Mouse (Mus musculus): Measurements from ENCODE around the gene Cpa4.

Cpa4 gene

DNA sequence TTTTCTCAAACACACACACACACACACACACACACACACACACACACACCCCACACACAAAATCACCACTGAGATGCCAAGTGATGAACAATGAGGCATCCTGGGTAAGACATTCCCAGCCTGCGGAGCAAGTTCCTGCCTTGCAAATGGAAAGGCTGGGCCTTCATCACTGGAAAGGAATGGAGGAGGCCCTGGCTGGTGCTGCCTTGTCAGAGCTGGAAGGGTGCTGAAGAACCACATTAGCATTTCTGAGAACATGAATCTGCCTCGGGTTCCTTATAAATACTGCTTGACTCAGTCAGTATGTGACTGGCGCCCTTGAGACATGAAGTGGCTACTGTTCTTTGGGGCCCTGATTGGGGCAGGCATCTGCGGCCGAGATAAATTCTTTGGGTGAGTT is at the start of gene Cpa4:
TSS of gene Cpa4 (plus strand) at position 301 of the 400 bp plus-strand sequence.
- DNase-seq (ENCODE audit: low spot score in 2 of 2) = no peak

DNA sequence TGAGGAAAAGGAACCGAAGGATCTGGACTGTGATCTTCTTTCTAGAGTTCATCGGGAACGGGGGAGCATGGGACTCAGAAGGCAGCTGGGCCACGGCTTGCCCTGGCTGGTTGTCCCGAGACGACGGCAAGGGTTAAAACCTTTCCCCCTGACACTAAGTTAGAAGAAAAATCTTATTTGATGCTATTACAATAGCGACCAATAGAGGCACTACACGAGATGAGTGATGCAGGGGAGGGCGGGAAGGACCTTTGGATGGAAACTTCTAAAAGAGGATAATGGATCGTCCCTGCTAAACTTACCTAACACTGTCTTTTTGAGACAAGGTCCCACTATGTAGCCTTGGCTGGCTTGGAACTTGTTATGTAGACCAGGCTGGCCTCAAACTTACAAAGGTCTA is 47.8 kb upstream of the Cpa4 start:
- DNase-seq (ENCODE audit: low spot score in 2 of 2) = no peak

DNA sequence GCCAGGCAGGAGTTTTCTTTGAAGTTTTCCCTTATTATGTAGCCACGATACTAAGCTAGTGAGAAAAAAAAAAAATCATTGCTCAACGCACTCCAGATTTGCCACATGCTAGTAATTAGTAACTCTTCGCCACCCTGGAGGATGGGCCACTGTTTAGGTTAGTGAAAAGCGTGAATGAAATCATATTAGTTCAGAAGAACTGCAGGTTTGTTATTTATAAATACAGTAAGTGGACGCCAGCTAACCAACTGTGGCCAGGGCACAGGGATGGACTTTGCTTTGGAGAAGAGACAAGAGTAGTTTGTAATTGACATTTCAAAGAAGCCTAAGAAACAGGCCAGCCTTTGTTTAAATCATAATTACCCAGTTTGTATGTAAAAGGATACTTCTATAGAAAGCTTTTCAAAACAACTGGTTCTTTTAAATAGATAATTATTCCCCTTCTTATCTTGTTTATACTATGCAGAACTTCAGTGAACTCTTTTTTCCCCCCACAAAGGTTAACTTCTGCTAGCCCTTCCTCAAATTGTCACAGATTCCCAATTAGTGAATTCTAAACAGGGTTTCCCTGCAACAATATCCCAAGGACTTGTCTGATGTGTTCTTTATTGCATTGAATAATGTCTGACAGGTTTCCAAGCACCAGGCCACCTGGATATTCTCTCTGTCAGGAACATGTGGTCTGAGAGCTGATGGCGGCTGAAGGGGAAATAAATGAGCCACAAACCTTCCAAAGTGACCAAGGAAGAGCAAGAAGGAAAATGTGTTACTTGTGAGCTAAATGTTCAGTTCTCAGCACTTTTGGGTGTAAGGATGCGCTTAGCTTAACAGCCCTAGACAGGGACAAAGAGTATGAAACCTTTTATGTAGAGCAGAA is 42.5 kb upstream of the Cpa4 start:
- DNase-seq (ENCODE audit: low spot score in 2 of 2) = no peak

DNA sequence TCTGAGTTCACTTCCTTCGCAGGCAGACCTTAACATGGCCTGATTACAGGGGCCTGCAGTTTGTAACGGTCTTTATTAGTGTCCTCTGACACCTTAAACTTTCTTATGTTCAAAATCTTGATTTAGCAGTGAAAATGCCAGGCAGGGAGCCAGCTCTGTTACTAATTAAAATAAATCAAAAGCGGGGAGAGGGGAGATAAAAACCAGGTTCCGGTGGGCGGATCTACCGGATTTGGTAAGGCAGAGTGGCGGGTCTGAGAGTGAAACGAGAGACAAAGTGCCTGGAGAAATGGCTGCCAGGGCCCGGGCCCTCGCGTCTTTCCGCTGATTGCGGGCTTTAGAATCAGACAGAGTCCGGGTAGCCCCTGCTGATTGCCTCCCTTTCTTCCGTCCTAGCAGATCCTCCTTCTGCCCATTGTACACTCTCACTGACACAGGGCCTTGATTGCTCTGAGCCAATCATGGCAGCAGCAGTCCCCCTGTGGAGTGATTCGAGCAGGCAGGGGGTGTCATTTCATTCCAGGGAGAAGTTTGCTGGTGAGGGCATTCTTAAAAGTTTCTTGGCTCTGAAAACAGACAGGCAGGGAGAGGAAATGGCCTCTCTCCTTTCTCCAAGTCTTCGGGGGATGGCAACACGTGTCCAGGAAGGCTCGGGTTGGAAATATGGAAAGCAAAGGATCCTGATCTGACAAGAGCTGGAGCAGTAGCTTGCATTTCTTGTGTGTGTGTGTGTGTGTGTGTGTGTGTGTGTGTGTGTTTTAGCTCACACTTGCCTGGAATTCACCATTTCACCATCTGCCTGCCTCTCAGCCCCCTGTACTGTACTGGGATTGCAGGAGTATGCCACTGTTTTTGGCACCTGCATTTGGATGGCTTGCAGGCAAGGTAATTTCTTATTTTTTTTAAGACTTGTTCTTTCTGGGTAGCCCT is 41.3 kb upstream of the Cpa4 start:
- DNase-seq (ENCODE audit: low spot score in 2 of 2) = no peak

DNA sequence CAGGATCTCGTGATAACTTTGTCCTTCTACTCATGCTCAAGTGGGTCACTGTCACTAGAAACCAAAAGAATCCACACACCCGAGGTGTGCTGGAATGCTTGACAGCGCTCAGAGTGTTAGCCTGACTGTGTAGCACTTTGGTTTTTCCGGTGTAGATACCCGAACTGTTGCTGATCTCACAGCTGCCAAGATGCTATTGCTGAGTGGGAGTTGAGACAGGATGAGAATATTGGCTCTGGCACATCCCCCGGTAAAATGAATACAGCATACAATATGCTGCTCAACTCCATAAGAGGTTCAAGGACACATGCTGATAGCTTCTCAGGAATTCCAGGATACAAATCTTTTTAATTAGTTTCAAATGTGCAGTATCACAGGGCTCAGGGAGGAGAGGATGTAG is 39.4 kb upstream of the Cpa4 start:
- DNase-seq (ENCODE audit: low spot score in 2 of 2) = no peak

DNA sequence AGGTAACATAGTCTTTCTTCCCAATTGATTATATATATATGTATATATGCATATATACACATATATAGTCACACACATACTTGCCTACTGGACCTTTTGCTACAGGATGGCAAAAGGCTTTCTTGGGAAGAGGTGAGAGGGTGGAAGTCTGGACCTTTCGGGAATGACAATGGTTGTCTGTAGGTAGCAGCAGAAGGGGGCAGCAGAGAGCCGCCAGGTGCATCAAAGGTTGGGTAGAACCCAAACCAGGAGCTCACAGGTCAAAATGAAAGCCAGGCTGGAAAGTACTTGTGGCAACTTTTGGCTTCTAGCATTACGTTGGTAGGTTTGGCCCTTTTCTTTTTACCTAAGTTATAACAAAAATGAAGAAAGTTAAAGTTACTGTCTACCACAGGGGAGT is 32.8 kb upstream of the Cpa4 start:
- DNase-seq (ENCODE audit: low spot score in 2 of 2) = no peak

DNA sequence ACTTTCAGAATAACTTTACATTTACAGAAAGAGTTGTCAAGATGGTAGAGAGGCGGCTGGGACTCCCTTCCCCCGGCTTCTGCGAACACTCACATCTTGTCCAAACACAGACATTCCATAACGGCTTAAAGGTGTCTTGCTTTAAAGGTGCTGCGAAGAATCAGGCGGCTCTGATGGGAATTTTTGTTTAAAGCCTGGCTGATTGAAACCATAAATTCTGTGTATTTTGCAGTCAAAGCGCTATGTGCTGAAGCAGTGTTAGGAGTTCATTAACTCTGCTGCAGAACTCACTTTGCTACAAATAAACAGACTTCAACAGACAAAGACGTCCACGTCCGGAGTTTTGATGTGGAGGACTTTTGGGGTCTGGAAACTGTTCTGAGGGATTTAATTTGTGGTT is 29.9 kb upstream of the Cpa4 start:
- no peak for DNase-seq (ENCODE audit: low spot score in 2 of 2)

DNA sequence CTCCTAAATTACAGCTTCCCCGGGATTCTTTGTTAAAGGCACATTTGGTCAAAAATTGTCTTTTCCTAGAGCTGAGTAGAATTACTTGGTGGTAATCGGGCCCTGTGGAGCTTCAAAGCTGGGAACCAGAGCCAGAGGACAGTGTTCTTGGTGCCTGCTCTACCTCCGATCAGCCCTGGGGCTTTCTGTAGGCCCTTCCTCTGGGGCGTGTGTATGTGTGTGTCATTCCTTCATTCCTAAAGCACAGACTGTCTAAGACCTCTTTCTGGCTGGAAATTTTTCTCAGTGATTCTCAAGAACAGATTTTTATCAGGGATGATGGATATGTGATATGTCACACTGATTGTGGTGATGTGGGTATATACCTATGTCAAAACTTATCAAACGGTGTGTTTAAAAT is 29.4 kb upstream of the Cpa4 start:
- DNase-seq (ENCODE audit: low spot score in 2 of 2) = no peak

DNA sequence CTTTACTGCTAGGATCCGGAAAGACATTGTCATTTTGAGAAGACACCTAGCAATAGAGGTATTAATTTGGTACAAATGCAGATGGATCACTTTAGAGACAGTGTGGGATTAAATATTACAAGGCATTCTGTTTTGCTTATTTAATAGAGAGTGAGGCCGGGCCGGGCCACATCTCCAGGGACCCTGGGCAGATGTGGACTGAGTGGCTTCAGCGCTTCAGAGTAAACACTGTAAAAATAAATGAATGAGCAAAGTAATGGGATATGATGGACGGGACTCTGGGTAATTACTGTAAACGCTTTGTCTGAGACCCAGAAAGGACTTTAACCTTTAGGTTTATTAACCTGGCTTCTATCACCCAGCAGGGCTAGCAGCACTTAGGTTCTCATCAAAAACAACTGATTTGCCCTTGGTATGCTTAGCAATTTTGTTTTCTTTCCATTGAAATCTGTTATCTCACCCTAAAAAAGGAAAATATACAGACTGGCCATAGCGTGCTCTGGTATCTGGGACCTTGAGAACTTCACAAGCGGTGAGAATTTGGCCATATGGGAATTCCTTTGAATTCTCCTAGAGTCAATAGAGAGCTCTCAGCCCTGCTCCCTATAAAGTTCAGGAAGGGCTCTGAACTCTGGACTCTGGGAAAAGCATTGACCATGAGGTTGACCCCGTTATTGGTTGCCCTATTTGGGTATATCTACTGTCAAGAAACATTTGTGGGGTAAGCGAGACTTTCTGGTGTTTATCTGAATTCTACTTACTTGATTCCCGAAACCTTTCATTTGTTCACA is 27.0 kb upstream of the Cpa4 start, which contains the start of gene Cpa2:
TSS of gene Cpa2 (plus strand) at position 574 of the 791 bp plus-strand sequence.
- no peak for DNase-seq (ENCODE audit: low spot score in 2 of 2)

DNA sequence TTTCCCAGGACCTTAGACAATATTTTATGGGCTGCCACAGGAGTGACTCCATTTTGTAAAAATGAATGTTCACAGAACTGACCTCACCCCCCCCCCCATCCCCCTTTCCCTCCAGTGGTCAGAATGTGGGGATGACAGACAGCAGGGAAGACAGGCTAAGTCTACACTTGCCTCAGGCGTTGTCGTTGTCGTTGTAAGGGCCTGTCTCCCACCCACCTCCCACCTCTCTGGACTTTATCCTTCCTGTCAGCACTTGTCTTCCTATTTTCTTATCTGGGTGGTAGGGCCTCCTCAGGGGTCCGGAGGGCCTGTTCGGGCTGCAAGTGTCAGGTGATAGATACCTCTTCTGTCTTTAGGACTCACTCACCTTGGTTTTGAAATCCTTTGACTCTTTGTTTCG is 25.9 kb upstream of the Cpa4 start:
- no peak for DNase-seq (ENCODE audit: low spot score in 2 of 2)

DNA sequence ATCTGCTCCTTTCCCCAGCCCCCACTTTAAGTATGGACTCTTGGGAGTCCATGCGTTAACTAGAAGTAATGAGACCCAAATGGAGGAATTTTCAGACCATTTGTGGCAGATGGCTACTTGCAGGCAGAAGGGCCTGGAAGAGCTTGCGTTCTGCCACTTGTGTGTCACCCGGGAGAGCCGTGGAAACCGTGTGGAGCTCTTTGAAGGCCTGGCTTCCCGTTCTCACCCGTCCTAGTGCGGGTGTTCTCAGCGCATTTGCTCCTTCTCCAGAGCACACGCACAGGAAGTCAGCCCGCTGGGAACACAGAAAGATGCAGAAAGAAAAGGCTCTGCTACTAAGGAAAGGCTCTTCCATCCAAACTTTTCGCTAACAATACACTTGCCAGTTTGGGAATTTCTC is 25.1 kb upstream of the Cpa4 start:
- no peak for DNase-seq (ENCODE audit: low spot score in 2 of 2)

DNA sequence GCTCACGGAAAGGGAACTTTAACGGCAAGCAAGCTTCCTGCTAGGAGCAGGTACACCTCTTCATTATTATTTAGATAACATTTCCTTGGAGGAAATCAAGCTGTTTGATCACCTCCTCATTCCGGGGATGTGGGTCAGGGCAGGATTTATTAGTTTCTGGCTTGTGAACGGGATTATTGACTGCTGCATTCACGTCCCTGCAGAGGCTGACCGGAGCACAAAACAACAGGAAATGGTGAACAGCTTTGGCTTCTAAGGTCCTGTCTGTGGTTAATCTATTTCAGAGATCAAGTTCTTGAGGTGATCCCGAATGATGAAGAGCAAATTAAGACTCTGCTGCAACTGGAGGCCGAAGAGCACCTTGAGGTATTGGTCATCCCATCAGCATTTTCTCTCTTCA is 24.3 kb upstream of the Cpa4 start:
- DNase-seq (ENCODE audit: low spot score in 2 of 2) = no peak

DNA sequence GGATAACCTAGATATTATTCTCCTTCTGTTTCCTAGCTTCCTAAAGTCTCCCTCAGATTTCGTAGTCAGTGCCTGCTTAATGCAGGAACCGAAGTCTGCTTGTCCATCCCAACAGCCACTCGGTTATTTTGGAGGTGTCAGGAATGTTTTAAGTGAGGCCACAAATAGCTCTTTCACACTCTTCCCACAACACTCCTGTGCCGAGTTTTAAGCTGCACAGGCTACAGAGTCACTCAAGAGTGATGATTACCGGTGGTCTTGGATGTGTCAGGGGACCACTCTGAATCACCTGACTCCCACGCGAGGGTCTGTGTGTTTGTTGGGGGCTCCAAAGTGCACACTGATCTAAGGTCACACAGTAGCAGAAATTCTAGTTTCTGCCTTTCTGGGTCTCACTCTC is 22.5 kb upstream of the Cpa4 start:
- DNase-seq (ENCODE audit: low spot score in 2 of 2) = no peak

DNA sequence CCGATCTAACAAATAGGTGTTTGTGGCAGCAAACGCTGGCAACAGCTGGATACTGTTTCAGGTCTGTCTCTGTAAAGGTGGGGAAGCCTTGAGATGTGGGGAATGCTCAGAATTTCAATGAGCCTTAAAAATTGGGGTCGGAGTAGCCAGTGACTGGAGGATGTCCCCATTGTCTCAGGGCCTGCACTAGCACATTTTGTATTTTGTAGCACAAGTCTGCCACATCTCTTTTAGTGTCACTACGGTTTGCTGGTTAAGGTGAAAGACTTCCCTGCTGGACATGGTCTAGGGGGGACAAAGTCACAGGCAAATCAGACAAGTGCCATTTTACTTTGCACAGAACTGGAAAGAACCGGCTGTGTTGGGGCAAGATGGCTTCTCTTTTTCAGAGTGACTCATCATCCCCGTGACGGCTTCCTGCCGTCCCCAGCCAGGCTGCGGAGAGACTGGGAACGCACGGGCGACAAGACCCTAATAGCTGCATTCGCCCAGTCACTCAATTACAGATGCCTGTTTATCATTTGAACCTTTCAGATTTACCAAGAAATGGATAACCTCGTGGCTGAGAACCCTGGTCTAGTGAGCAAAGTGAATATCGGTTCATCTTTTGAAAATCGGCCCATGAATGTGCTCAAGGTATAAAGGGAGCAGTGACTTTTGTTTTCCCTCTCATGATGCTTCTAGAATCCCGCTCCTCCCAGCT is 21.4 kb upstream of the Cpa4 start:
- no peak for DNase-seq (ENCODE audit: low spot score in 2 of 2)

DNA sequence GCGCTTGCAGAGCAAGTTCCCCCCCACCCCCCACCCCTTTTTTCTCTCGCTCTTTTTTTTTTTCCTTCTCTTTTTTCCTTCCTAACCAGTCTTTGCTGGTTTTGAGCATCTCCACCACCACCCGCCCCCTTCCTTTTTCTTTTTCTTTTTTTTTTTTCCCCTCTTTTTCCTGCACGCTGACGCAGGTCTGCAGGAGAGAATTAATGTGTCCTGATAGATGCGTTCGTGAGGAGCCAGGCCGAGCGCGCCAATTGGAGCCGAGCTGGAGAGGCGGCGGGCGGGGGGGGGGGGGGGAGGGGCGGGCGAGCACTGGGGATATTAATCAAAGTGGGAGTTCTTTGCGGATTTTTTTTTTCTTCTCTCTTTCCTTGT is 20.9 kb upstream of the Cpa4 start:
- no peak for DNase-seq (ENCODE audit: low spot score in 2 of 2)

DNA sequence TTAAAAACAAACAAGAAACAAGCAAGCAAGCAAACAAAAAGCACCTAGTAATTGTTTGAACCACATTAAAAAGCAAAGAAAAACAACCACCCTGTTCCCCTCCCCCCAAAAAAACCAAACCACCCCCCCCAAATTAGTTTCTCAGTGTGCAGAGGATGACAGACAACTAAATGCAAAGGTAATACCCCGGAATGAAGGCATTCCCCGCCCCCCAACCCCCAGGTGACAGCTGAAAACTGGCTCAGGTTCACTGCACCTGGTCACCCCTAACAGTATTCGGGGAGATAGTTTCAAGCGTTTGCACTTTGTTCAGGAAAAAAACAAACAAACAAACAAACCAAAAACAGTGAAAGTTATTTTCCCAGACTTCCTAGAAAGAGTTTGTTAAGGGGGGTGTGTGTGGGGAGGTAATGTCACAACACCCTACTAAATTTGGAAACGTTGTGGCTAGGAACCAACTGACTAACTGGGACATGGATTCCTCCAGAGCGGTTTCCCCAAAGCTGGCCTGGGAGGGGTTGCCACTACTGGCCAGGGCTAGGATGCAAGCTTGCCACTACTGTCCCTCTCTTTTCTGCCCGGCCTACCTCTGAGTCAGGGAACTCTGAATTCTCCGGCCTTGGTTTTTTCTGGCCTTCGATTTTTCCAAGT is 20.4 kb upstream of the Cpa4 start:
- no peak for DNase-seq (ENCODE audit: low spot score in 2 of 2)

DNA sequence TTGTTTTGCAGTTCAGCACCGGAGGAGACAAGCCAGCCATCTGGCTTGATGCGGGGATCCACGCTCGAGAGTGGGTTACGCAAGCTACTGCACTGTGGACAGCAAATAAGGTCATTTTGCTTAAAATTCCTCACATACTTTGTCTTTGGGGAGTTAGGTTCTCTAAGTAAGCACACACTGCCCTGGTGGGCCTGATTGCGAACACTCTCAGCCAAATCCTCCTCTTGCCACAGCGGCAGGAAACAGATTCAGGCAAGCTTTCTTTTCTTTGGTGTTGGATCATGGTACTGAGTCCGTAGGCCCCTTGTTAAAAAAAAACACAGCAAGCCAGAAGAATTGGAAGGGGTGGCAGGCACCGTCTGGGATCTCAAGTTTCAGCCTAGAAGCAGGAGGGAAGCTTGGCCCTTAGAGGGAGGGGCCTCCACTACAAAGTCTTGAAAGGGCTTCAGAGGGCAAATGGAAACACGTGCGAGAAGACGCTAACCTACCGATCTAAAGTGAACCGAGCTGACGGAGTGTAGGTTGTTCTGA is 18.9 kb upstream of the Cpa4 start:
- no peak for DNase-seq (ENCODE audit: low spot score in 2 of 2)

DNA sequence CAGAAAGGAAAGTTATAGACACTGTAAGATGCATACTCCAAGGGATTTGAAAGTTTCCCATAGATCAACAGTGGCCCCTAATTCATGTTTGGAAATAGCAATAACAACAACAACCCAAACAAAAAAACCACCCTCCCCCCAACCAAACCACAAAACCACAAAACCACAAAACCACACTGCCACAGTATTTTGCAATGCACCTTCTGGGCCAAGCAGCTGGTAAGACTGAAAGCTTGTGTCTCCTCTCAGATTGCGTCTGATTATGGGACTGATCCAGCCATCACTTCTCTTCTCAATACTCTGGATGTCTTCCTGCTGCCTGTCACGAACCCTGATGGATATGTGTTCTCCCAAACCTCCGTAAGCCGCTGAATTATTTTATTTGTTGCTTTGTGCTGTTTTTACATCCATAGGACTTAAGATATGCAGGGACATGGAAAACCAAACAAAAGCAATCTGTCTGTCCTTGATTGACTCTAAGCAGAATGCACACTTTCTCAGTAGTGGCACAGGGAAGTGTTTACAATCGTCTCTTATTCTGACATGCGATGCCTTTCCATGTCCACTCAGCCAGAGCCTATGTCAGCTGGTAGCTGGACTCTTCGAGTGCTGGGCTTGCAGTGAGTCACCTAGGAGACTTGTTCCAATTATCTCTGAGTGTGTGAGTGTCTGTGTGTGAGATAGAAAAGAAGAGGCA is 17.5 kb upstream of the Cpa4 start:
- DNase-seq (ENCODE audit: low spot score in 2 of 2) = no peak

DNA sequence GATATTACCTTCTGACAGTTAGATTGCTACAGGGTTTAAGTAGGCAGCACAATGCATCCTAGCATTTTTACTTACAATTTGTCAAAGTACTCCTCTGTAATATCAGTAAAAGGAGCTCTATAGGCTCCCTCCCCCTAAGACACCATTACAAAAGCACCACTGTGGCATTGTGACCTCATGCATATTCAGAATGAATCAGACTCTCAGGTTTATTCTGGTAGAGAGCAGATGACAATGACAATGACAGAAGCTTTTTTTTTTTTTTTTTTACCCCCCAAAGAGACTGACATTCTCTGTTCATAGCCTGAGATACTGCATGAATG is 17.0 kb upstream of the Cpa4 start:
- no peak for DNase-seq (ENCODE audit: low spot score in 2 of 2)
